Mouse (Mus musculus) heart, postnatal 36 days (tissue): ENCODE measurements around the gene Ccl6. TPM values are rescaled to one million over a fixed set of nuclear protein-coding genes. Genes with fewer than 3 reads are reported as not detected.
A peak's percentile ranks its signal among the peaks of the same experiment; 100 is the strongest.

Source experiments
- DNase-seq, 2 experiments: peaks; one replicate each; pipeline ENCODE4 v3.0.0; 2021 to 2022
- intact Hi-C: fragments of 180-260 bp; cut with DNase I; formaldehyde crosslinking; loops from one replicate; pipeline ENCODE4 v1.15.1; 2025
- total RNA-seq, 2 experiments: library from RNA; stranded (reverse); gene quantifications; 2 replicates each; pipeline ENCODE4 v1.2.3; 2021

The Ccl6 gene
- total RNA-seq, 2 experiments from 2014 or later = 11.3 to 24.4 TPM

DNA sequence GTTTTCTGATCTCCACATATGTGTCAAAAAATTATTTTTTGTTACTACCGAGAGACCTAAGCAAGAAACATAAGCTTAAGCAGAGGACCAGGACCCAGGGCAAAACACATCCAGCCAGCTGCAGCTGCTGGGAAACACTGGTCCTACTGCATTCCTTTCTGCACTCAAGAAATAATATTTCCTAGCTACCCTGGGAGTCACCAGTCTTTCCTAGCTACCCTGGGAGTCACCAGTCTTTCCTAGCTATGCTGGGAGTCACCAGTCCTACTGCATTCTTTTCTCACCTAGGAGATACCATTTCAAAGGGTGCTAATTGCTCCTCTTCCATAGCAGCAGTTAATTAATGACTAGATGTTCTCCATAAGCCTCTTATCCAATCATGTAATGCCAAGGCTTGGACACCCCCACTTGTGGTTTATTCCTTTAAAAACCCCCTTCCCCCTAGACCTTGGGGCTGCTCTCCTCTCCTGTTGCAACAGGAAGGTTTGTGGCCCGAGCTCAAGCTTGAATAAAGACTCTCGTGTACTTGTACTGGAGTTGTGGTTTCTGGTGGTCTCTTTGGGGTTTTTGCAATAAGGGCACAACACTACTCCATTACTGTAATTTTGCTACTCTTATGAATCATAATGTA, 5.4 kb upstream of the Ccl6 start:
- no peak for DNase-seq
- intact Hi-C loops = no loop called here

DNA sequence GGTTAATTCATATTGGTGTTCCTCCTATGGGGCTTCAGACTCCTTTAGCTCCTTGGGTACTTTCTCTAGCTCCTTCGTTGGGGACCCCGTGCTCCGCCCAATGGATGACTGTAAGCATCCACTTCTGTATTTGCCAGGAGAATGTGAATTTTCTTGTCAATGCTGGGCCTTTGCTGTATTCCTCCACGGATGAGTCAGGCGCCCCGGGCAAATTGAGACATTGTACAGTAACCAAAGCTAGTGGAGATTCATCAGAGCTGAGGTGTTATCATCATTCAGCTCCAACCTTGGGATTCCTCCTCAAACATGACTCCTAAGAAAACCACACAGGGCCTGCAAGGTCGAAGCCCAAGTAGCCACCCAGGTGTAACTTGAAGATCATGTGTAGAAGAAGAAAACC, 4.9 kb upstream of the Ccl6 start:
- intact Hi-C loops = no loop called here

DNA sequence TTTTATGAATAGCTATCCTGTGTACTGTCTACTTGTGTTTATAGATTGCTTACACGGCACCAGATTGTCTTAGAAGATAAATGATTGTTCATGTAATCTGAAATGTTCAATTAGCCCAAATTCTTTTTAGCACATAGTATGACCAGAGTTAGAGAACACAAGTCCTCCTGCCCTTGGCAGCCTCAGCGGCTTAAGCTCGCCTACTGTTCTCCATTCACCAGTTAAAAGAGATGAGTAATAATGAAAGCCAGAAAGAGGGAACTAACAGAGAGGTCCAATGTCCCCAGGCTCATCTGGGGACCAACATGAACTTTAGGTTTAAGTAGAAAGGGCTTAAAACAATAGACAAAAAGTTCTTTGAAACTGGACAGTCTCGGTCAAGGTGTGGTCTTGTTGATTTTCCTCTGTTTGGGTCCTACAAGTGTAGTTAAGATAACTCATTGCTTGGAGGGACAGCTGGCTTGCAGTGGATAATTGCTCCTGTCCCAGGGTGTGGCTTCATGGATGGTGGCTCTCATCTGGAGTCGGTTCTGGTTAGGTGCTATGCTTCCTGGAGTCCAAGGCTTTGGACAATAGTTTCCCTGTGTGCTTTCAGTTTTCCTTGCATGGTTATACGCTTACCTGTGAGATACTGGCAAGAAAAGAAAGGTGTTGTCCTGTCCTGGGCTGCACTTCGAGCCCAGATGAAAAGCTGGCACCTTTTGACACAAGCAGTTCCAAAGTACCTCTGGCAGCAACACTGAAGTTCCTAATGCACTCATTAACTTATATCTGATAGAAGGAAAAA, 3.0 kb upstream of the Ccl6 start:
- no peak for DNase-seq
- intact Hi-C loops = no loop called here

More for the DNA sequence above, 4.9 kb upstream of the Ccl6 start:
- no peak for DNase-seq

DNA sequence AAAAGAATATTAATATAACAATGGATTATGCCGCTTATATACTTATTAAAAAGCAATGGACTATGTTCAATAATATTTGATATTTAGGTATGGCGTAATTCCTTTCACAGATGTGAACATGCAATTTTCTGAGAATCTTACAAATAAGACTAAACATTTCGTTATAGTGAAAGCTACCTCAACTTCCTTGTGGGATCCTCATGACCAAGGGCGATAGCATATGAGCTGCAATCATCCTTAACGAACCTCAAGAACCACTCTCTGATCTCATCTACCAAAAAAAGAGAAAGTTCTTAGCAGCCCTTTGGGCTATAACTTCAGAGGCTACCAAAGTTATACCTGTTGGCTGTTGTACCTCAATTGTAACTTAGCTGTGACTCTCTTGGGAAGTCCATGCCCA, 566 bp upstream of the Ccl6 start:
- DNase-seq = no peak
- intact Hi-C loops = no loop called here

DNA sequence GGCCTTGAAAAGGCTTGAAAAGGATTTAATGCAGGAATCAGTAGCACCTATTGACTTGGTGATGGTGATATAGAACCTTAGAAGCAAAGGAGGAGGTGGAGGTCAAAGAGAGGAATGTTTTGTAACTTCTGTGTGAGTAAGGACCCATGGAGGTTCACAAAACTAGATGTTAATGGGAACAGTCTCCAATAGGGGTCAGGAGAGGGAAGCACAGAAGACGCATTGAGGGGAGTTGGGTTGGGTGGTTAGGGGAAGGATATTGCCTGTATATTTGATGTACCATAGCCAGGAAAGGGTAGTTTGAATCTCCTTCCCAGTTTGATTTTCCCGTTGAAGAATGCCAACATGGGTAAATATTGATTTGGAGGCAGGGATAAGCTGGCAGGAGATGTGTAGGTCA, 8.7 kb downstream of the Ccl6 start:
- intact Hi-C loops = no loop called here
- no peak for DNase-seq

DNA sequence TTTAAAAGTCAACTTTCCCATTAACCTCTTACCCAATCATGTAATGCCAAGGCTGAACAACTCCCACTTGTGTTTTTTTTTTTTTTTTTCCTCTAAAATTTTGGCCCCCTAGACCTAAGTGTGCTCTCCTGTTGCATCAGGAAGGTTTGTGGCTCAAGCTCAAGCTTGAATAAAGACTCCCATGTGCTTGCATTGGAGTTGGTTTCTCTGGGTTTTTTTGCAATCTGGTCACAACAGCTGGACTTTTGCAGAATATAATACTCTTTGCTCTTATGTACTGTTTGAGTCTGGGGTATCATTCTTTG, 9.5 kb downstream of the Ccl6 start:
- intact Hi-C loops = no loop called here
- DNase-seq = no peak

DNA sequence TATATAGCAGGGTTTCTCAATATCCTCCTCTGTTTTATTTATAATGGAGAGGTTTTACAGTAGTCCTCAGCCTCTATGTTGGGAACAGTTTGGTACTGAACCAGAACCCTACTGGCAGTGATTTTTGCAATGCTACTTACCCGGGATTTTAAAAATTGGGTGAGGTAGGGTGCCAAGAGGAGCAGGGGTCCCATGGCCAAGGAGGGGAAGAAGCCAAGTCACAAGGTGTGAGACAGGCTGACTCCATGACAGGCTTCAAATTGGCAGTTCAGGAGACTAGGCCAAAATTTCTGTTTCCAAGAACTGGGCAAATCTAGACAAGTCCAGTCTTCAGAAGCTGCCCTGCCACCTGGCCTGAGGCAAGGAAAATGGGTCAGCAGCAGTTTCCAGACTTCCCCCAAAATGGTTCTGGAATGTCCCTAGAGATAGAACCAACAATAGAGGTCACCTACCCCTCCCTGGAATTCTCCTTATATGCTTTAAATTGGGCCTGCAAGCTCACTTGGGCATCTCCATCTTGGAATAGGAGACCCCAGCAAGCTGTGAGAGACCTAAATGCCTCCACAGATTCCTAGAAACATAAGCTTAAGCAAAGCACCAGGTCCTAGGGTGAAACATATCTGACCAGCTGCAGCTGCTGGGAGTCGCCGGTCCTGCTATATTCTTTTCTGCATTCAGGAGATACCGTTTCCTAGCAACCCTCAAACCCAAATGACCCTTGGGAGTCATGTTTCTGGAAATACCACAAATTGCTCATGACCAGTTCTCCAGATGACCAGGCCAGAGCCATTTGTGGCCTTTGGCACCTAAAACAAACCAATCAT, 10.0 kb downstream of the Ccl6 start:
- intact Hi-C loops = no loop called here
- DNase-seq = no peak

DNA sequence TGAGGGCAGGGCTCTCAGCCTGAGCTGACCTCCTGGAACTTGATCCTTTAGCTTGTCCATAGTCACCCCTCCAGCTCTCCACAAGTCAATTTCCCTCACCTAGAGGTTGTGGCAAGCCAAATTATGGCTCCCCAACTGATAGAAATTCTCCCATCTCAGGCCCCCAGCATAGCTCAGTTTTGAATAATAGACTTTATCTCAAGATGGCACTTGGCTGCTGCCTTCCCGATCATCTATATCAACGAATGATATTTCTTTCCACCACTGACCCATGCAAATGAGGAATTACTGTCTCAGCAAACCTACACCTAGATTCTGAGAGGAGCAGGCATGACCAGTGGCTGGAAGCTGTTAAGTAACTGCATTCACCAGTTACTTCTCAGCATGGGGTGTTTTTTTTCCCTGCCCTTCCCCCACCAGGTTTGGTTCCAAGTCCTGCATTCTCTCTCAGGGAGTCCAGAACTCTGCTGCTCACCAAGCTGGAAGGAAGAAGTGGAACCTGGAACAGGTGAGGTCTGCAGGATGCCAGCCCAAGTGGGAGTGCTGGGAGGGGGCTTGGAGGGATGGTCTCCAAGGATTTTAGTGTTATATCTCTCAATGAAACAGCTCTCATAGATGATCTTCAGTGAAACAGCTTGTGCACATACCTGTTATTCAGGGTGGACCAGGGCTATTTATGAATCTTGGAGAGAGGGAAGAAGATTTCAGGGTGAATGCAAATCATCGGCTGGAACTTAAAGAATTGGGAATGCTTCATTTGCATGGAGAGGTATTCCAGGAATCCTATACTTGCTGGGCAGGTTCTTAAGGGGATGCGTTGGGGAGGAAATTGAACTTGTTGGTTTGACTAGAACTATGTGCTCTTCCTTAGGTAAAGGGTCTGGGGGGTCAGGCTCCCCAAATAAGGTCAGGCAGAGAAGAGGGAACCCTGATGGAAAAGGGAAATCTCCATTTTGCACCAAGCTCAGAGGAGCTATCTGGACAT, 11.0 kb downstream of the Ccl6 start:
- intact Hi-C loops = no loop called here
- no peak for DNase-seq

DNA sequence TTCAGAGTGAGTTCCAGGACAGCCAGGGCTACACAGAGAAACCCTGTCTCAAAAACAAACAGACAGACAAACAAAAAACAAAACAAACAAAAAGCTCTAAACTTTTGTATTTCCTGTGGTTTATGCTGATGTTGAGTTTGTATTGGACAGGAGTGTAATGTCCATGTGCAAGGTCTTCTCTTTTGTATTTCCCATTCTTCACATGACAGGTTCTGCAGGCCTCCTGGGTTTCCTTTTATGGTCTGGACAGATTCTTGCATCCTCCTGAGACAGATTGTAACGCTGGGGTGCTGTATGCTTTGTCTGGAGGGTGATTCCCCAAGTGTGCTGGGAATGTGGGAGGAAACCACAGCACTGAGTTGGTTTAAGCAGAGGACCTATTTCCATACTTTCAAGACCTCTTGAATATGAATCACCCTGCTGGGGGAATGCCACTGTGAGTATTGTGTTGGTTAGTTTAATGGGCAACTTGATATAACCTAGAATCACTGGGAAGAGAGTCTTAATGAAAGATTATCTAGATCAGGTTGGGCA, 12.1 kb downstream of the Ccl6 start:
- intact Hi-C loops = no loop called here
- no peak for DNase-seq

DNA sequence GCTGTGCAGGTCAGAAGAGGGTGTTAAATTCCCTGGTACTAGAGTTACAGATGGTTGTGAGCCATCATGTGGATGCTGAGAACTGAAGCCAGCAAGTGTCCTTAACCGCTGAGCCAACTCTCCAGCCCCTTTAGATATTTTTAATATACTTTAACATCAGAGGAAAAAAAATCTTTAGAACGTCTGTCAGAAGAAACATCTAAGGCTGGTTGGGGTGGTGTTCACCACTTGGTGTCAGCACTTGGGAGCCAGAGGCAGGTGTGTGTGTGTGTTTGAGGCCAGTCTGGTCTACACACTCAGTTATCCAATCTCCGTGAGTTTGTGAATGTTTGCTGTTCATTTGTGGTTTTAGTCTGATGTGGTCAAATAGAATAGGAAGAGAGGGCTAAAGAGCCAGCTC, 13.9 kb downstream of the Ccl6 start:
- no peak for DNase-seq
- intact Hi-C loops = no loop called here

DNA sequence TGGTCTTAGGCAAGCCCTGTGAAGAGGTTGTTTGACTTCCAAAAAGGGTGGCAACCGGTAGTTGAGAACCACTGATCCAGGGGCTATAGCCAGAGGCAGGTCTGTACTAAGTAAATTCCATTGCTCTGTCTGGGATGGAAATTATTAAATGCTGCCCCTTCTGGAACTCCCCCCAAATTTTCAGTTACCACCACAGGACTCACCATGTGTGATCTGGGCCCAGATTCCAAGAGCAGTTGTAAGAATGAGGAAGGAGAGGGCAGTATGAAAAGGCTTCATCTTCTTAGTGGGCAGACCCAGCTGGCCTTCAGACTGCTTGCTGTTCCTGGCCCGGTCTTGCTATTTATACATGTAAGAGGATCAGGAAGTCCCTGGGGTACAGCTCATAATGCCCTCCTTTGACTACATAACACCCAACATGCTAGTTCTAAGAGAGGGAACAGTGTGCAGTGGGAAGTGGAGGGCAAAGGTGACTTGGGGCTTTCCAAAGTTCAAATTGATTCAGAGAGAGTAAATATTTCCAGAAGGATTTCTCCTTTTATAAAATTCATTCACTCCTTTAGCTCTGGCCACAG, 14.6 kb downstream of the Ccl6 start, which contains the start of gene Ccl9:
Gene Ccl9, minus strand, starts transcription at position 451 of the 575 bp plus-strand sequence.
- intact Hi-C loops = no loop called here
- peak; percentile 14 to 26 for DNase-seq

DNA sequence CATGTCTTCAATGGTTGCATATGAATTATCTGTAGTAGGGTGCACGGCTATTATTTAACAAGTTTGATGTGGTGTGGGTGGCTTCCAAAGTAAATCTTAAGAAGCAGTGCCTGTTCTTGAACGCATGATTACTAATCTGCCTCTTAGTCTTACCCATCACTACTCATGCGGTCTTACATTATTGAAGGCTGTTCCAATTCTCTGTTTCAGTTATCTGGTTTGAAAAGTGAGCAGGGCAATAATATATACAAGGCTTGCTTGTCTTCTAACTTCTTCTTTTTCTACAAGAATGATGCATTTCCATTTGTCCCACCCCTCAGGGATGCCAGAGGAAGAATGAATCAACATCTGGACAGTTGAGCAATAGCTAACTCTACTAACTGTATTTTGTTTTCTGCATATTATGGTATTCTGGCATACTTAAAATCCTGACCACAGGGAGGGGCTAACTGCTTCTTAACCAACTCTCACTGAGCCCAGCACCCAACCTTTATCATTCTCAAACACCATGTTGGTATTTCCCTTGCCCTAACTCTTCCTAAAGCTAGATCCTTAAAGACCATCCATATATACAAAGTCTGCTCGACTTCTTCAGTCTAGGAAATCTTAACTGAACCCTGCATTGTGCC, 15.8 kb downstream of the Ccl6 start:
- DNase-seq = no peak
- intact Hi-C loops = no loop called here

DNA sequence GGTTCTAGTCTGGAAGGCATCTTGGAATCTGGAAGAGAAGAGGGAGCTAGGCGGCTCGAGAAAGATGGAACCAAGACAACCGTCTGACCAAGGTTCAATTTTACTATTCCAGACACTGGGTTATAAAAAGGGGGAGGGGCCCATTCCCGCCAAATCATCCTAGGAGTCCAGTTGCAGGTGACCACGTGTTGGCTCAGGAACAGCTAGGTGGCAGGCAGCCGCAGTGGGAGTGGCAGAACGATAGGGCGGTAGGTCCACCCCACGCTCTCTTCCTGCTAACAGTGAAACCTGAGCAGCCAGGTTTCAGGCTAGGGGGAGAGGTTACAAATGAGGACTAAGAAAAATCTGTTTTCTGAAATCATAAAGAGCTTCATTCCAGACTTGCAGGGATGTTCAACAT, 20.1 kb downstream of the Ccl6 start:
- intact Hi-C loops = no loop called here
- no peak for DNase-seq

DNA sequence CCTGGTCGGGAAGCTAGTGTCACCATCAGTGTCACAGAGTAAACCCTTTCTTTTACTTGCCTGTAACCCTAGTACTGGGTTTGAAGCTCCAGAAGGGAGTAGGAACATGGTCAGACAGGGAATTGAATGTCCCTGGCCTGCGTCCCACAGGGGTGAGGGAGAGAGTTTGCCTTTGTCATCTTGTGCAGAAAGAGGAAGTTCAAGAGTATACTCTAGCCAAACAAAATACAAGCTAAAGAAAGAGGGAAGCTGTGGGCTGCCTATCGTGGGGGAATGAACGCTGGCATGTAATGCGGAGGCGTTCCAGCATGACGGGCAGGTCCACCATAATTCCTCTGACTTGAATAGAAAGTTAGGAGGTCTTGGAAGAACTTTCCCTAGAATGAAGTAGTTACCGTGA, 20.7 kb downstream of the Ccl6 start:
- intact Hi-C loops = no loop called here
- peak; percentile 38 to 63 for DNase-seq

DNA sequence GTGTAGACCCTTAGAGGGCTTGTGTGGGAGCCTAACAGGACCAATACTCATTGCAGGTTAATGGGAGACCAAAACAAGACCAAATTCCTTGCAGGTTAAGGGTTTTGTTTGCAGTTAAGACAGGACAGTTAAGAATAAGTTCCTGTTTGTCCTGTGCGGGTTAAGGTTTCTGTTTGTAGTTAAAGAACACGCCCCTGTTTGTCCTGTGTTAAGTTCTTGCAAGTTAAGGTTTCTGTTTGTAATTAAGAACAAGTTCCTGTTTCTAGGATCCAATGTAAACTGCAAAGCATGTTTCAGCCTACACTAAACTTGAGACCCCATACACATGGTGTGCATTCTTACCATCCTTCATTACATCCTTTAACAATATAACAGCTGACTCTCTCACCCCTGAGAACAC, 22.7 kb downstream of the Ccl6 start:
- intact Hi-C loops = no loop called here
- no peak for DNase-seq

DNA sequence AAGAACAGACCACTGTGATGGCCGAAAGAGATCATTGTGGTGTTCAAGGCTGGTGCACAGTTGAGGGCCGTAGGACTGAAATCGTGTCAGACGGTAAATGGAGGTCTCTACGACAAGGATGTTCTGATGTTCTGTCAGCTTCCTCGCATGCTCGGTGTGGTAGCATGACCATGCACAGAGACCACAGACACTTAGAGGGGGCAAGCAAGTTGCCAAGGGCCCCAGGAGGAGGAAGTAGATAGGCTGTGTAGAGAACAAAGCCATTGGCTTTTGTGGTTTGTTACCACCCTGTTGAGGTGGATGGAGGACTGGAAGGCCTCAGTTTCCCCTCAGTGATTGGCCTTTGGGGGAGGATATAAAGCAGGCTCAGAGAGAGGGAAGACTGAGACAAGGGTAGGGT, 23.6 kb downstream of the Ccl6 start:
- intact Hi-C loops = no loop called here
- no peak for DNase-seq

DNA sequence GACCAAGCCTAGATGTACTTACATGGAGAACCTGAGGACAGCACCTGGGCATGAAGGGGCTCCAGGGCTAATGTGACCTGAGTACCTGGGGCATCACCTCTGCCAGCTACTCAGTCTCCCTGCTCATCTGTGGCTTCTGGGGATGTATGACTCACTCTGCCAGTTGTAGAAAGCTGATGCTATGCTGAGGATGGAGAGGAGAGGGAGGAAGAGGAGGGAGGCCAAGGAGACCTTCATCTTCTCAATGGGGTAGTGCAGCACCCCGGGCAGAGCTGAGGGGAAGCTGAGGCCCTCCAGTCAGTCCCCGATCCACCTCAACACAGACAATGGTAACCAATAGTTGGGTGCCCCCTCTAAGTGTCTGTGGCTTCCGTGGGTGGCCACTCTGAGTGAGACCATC, 24.1 kb downstream of the Ccl6 start:
- intact Hi-C loops = no loop called here
- no peak for DNase-seq

DNA sequence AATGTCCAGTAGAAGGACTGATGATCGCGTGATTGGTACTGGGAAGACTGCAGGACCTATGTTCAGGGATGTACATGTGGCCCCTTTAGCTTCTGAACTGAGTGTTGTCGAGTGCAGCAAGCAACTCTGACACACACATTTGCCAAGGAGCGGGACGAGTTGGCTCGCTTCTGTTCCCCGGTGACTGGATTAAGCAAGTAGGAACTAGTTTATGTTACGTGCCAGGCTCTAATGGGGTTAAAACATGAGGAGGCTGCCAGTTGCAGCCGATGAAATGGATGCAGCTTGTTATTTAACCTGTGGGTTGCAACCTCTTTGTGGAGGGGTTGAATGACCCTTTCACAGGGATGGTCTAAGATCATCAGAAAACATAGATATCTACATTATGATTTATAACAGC, 24.8 kb downstream of the Ccl6 start:
- intact Hi-C loops = no loop called here
- DNase-seq = no peak

DNA sequence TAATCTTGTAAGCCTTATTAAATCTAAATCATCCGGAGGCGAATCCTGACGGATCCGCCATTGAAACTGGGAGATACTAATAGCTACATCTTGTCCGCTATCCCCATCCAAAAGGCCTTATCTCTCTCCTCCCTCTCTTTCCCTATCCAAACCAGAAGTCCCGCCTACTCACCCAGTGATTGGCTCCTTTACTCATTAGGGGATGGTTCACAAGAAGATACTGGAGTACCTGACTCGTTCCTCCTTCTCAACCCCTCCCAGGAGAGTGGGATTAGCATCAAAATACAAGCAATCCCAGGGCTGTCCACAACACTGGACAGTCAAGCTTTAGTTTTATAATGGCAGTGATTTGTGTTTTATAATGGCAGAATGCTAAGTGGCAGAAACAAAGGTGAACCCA, 25.6 kb downstream of the Ccl6 start:
- intact Hi-C loops = no loop called here
- DNase-seq = no peak

DNA sequence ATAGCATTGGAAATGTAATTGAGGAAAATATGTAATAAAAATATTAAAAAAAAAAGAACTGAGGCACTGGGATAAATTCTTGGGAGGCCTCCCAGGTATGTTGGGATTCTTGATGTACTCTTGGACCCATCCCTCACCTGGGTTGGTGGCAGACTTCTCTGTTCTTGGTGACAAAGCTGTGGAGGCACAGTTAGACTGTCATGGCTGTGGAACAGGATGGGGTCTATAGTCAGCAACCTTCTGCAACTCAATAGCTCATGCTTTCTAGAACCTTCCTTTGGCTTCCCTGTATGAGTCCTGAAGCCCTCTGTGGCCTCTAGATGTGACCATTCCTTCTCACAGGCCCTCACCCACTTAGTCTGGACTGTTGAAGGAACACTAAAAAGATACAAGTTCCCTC, 26.3 kb downstream of the Ccl6 start:
- DNase-seq = no peak
- intact Hi-C loops = no loop called here
